Mouse (Mus musculus) ES-E14 (cell line): ENCODE results near the gene Smc6.

ENCODE experiments used
- CHD2 ChIP-seq: IDR thresholded peaks from 2 replicates; pipeline ENCODE4 v1.6.1; 2014; ENCODE audit warnings: mild to moderate bottlenecking, low read depth, low read length, inconsistent platforms
- HCFC1 ChIP-seq: IDR thresholded peaks from 2 replicates; pipeline ENCODE4 v1.6.1; 2012; ENCODE audit warnings: low read length, inconsistent platforms, borderline replicate concordance; ENCODE audit not compliant: insufficient read depth
- MAFK ChIP-seq: IDR thresholded peaks from 2 replicates; pipeline ENCODE4 v1.6.1; 2014; ENCODE audit warnings: mild to moderate bottlenecking, low read depth, low read length, inconsistent platforms; ENCODE audit not compliant: insufficient read depth
- ZNF384 ChIP-seq: IDR thresholded peaks from 2 replicates; pipeline ENCODE4 v1.6.1; 2012; ENCODE audit warnings: low read depth, low read length, inconsistent platforms

DNA sequence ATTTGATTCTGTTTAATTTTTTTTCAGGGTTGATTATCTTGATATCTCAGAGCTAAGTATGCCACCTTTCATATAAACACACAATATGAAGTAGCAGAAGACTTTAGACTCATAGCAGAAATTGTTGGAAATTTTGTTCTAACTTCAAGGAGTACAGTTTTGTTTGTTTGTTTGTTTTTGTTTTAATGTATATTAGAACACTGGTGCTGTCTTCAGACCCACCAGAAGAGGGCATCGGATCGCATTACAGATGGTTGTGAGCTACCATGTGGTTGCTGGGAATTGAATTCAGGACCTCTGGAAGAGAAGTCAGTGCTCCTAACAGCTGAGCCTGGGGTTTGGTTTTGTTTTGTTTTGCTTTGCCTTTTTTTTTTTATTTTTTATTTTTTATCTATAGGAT lies 20.7 kb downstream of the Smc6 start:
- TF ChIP-seq CHD2 (no peak), HCFC1 (no peak), ZNF384 (no peak), MAFK (no peak)
